Mouse (Mus musculus): ENCODE data around the gene Rab43. TPM values are rescaled to one million over a fixed set of nuclear protein-coding genes. Genes with fewer than 3 reads are reported as not detected.

Gene Rab43
- total and polyA plus RNA-seq, 3 experiments = 11.1 to 12.2 (median 11.6) TPM

- H3K4me3 ChIP-seq = no peak overlapping the region
- WGBS = 69% methylated on average over 7 of the region's 7 CpGs
- intact Hi-C loops (cut with DNase I) = no loop called here
- H3K9ac ChIP-seq (ENCODE audit: low read depth, low read length) = no peak overlapping the region
- peaks cover 2% of the 10 kb centered on the region; the same call in 1 of the 2 replicates for H3K36me3 ChIP-seq (ENCODE audit: control insufficient read depth, insufficient read depth, low read length)
- TF ChIP-seq POLR2A (IDR thresholded peaks at IDR 0.05; ENCODE audit: insufficient read depth, low read depth, low read length) = no peak
- TF ChIP-seq CTCF (IDR thresholded peaks at IDR 0.05) = no peak
- no peak for TF ChIP-seq EP300 (IDR thresholded peaks at IDR 0.05; ENCODE audit: insufficient read depth, low read depth, low read length)
- no peak overlapping the region for H3K27ac ChIP-seq
- peaks cover 15% of the 10 kb centered on the region for H3K4me1 ChIP-seq (ENCODE audit: control insufficient read depth, insufficient read depth, low read length)
- DNase-seq = no peak
- peaks cover 4% of the 10 kb centered on the region for H3K79me2 ChIP-seq (replicated peaks; ENCODE audit: control insufficient read depth, insufficient read depth, low read length)
- no peaks in the 10 kb centered on the region for H3K27me3 ChIP-seq (ENCODE audit: control insufficient read depth, insufficient read depth, low read length)
These were observed 7.1 kb downstream of the Rab43 start for GRCm38 (mm10) chr6:87804886-87805285.

- DNase-seq = no peak
- peaks cover 2% of the 10 kb centered on the region; the same call in 1 of the 2 replicates for H3K79me2 ChIP-seq (replicated peaks; ENCODE audit: control insufficient read depth, insufficient read depth, low read length)
- H3K36me3 ChIP-seq (ENCODE audit: control insufficient read depth, insufficient read depth, low read length) = peaks cover 2% of the 10 kb centered on the region; the same call in 1 of the 2 replicates
- no peak overlapping the region for H3K9ac ChIP-seq (ENCODE audit: low read depth, low read length)
- no peak overlapping the region for H3K27ac ChIP-seq
- TF ChIP-seq EP300 (IDR thresholded peaks at IDR 0.05; ENCODE audit: insufficient read depth, low read depth, low read length) (no peak), POLR2A (IDR thresholded peaks at IDR 0.05; ENCODE audit: insufficient read depth, low read depth, low read length) (no peak), CTCF (IDR thresholded peaks at IDR 0.05) (no peak)
- 69% methylated on average over 1 of the region's 1 CpGs for WGBS
- intact Hi-C loops (cut with DNase I) = no loop called here
- no peak overlapping the region for H3K4me3 ChIP-seq
- H3K4me1 ChIP-seq (ENCODE audit: control insufficient read depth, insufficient read depth, low read length) = peaks cover 9% of the 10 kb centered on the region
- H3K27me3 ChIP-seq (ENCODE audit: control insufficient read depth, insufficient read depth, low read length) = no peaks in the 10 kb centered on the region
These were observed 7.9 kb downstream of the Rab43 start for GRCm38 (mm10) chr6:87804036-87804435.

- intact Hi-C loops (cut with DNase I) = no loop called here
- Histone ChIP-seq H3K27ac (no peak overlapping the region), H3K4me3 (no peak overlapping the region), H3K9ac (ENCODE audit: low read depth, low read length) (no peak overlapping the region), H3K4me1 (ENCODE audit: control insufficient read depth, insufficient read depth, low read length) (peaks cover 9% of the 10 kb centered on the region), H3K27me3 (ENCODE audit: control insufficient read depth, insufficient read depth, low read length) (no peaks in the 10 kb centered on the region), H3K79me2 (replicated peaks; ENCODE audit: control insufficient read depth, insufficient read depth, low read length) (peaks cover 2% of the 10 kb centered on the region; the same call in 1 of the 2 replicates), H3K36me3 (ENCODE audit: control insufficient read depth, insufficient read depth, low read length) (peaks cover 2% of the 10 kb centered on the region; the same call in 1 of the 2 replicates)
- TF ChIP-seq CTCF (IDR thresholded peaks at IDR 0.05) = no peak
- no peak for TF ChIP-seq POLR2A (IDR thresholded peaks at IDR 0.05; ENCODE audit: insufficient read depth, low read depth, low read length)
- no peak for TF ChIP-seq EP300 (IDR thresholded peaks at IDR 0.05; ENCODE audit: insufficient read depth, low read depth, low read length)
- WGBS = 84% methylated on average over 7 of the region's 7 CpGs
- no peak for DNase-seq
These were observed 9.5 kb downstream of the Rab43 start for GRCm38 (mm10) chr6:87802462-87802861.

- WGBS = 75% methylated on average over 6 of the region's 6 CpGs
These were observed 12.4 kb downstream of the Rab43 start for GRCm38 (mm10) chr6:87799576-87799975.

GRCm38 (mm10) chr6:87797321-87797720 is 14.6 kb downstream of the Rab43 start:
- 29% methylated on average over 2 of the region's 2 CpGs for WGBS
- no peak overlapping the region for H3K27ac ChIP-seq
- intact Hi-C loops (cut with DNase I) = no loop called here

More at GRCm38 (mm10) chr6:87799576-87799975, 12.4 kb downstream of the Rab43 start:
- no peak overlapping the region for H3K27ac ChIP-seq
- H3K36me3 ChIP-seq (ENCODE audit: control insufficient read depth, insufficient read depth, low read length) = no peaks in the 10 kb centered on the region
- TF ChIP-seq POLR2A (IDR thresholded peaks at IDR 0.05; ENCODE audit: insufficient read depth, low read depth, low read length) (no peak), EP300 (IDR thresholded peaks at IDR 0.05; ENCODE audit: insufficient read depth, low read depth, low read length) (no peak), CTCF (IDR thresholded peaks at IDR 0.05) (no peak)
- DNase-seq = no peak
- H3K9ac ChIP-seq (ENCODE audit: low read depth, low read length) = no peak overlapping the region
- H3K4me1 ChIP-seq (ENCODE audit: control insufficient read depth, insufficient read depth, low read length) = peaks cover under 1% of the 10 kb centered on the region; the same call in 1 of the 2 replicates
- H3K27me3 ChIP-seq (ENCODE audit: control insufficient read depth, insufficient read depth, low read length) = no peaks in the 10 kb centered on the region
- H3K79me2 ChIP-seq (replicated peaks; ENCODE audit: control insufficient read depth, insufficient read depth, low read length) = 0 out of 2 replicates have a peak, but pooled peaks cover 1% of the 10 kb centered on the region
- no peak overlapping the region for H3K4me3 ChIP-seq
- intact Hi-C loops (cut with DNase I) = no loop called here

GRCm38 (mm10) chr6:87796251-87796880 is 15.6 kb downstream of the Rab43 start:
- H3K4me1 ChIP-seq (ENCODE audit: control insufficient read depth, insufficient read depth, low read length) = no peaks in the 10 kb centered on the region; the same call in 1 of the 2 replicates
- intact Hi-C loops (cut with DNase I) = no loop called here
- no peak overlapping the region for H3K27ac ChIP-seq
- no peak for DNase-seq
- H3K9ac ChIP-seq (ENCODE audit: low read depth, low read length) = no peak overlapping the region
- TF ChIP-seq POLR2A (IDR thresholded peaks at IDR 0.05; ENCODE audit: insufficient read depth, low read depth, low read length) = no peak
- TF ChIP-seq EP300 (IDR thresholded peaks at IDR 0.05; ENCODE audit: insufficient read depth, low read depth, low read length) = no peak
- no peak for TF ChIP-seq CTCF (IDR thresholded peaks at IDR 0.05)
- WGBS = 79% methylated on average over 6 of the region's 6 CpGs
- no peaks in the 10 kb centered on the region for H3K27me3 ChIP-seq (ENCODE audit: control insufficient read depth, insufficient read depth, low read length)
- H3K79me2 ChIP-seq (replicated peaks; ENCODE audit: control insufficient read depth, insufficient read depth, low read length) = no peaks in the 10 kb centered on the region
- H3K36me3 ChIP-seq (ENCODE audit: control insufficient read depth, insufficient read depth, low read length) = no peaks in the 10 kb centered on the region
- no peak overlapping the region for H3K4me3 ChIP-seq

More at GRCm38 (mm10) chr6:87797321-87797720, 14.6 kb downstream of the Rab43 start:
- Histone ChIP-seq H3K9ac (ENCODE audit: low read depth, low read length) (no peak overlapping the region), H3K36me3 (ENCODE audit: control insufficient read depth, insufficient read depth, low read length) (no peaks in the 10 kb centered on the region), H3K27me3 (ENCODE audit: control insufficient read depth, insufficient read depth, low read length) (no peaks in the 10 kb centered on the region), H3K4me3 (no peak overlapping the region), H3K79me2 (replicated peaks; ENCODE audit: control insufficient read depth, insufficient read depth, low read length) (no peaks in the 10 kb centered on the region), H3K4me1 (ENCODE audit: control insufficient read depth, insufficient read depth, low read length) (no peaks in the 10 kb centered on the region; the same call in 1 of the 2 replicates)
- no peak for DNase-seq
- TF ChIP-seq EP300 (IDR thresholded peaks at IDR 0.05; ENCODE audit: insufficient read depth, low read depth, low read length) (no peak), CTCF (IDR thresholded peaks at IDR 0.05) (no peak), POLR2A (IDR thresholded peaks at IDR 0.05; ENCODE audit: insufficient read depth, low read depth, low read length) (no peak)

Data from heart, adult 2 months (tissue).